Mouse (Mus musculus) ES-E14 (cell line): Measurements from ENCODE around the gene Uox. TPM values are rescaled to one million over a fixed set of nuclear protein-coding genes. Genes with fewer than 3 reads are reported as not detected.

Experiments used
- DNase-seq: peaks from one replicate; pipeline ENCODE4 v3.0.0-alpha.2; 2013; ENCODE audit warnings: low read depth, low spot score
- H3K27ac ChIP-seq: 2 replicates; pipeline ENCODE4 v1.5.1; 2012; ENCODE audit warnings: low read depth, mild to moderate bottlenecking, low read length, moderate library complexity, mixed read lengths; ENCODE audit not compliant: poor library complexity, insufficient read depth, severe bottlenecking
- H3K36me3 ChIP-seq: 2 replicates; pipeline ENCODE4 v1.6.1; 2012; ENCODE audit warnings: mild to moderate bottlenecking, low read length, moderate library complexity, mixed read lengths; ENCODE audit not compliant: control insufficient read depth, poor library complexity, insufficient read depth, severe bottlenecking
- H3K4me1 ChIP-seq, 2 experiments: fragments of 150-350 bp in 1 of 2; sonication (generic) in 1 of 2; 2 replicates each; pipeline ENCODE4 v1.6.1; 2012; ENCODE audit warnings: low read length in 2 of 2, mild to moderate bottlenecking in 1 of 2, mixed read lengths in 1 of 2; ENCODE audit not compliant: control insufficient read depth in 2 of 2, insufficient read depth in 2 of 2, poor library complexity in 1 of 2
- H3K4me3 ChIP-seq, 2 experiments: fragments of 150-350 bp in 1 of 2; sonication (generic) in 1 of 2; 2 replicates each; pipeline ENCODE4 v1.5.1; 2012; ENCODE audit warnings: low read length in 2 of 2, low read depth in 1 of 2, mild to moderate bottlenecking in 1 of 2, mixed read lengths in 1 of 2; ENCODE audit not compliant: insufficient read depth in 1 of 2, poor library complexity in 1 of 2, severe bottlenecking in 1 of 2
- H3K9ac ChIP-seq: 2 replicates; pipeline ENCODE4 v1.6.1; 2012; ENCODE audit warnings: low read depth, mild to moderate bottlenecking, low read length, mixed read lengths; ENCODE audit not compliant: poor library complexity, insufficient read depth, severe bottlenecking
- H3K9me3 ChIP-seq: fragments of 150-350 bp; sonication (generic); 2 replicates; pipeline ENCODE4 v1.6.1; 2012; ENCODE audit warnings: low read depth, mild to moderate bottlenecking, low read length; ENCODE audit not compliant: control insufficient read depth, insufficient read depth
- CHD2 ChIP-seq: IDR thresholded peaks from 2 replicates; pipeline ENCODE4 v1.6.1; 2014; ENCODE audit warnings: mild to moderate bottlenecking, low read depth, low read length, inconsistent platforms
- HCFC1 ChIP-seq: IDR thresholded peaks from 2 replicates; pipeline ENCODE4 v1.6.1; 2012; ENCODE audit warnings: low read length, inconsistent platforms, borderline replicate concordance; ENCODE audit not compliant: insufficient read depth
- MAFK ChIP-seq: IDR thresholded peaks from 2 replicates; pipeline ENCODE4 v1.6.1; 2014; ENCODE audit warnings: mild to moderate bottlenecking, low read depth, low read length, inconsistent platforms; ENCODE audit not compliant: insufficient read depth
- ZC3H11A ChIP-seq: IDR thresholded peaks from 2 replicates; pipeline ENCODE4 v1.6.1; 2012; ENCODE audit warnings: low read depth, mild to moderate bottlenecking, inconsistent platforms, low read length, borderline replicate concordance
- ZNF384 ChIP-seq: IDR thresholded peaks from 2 replicates; pipeline ENCODE4 v1.6.1; 2012; ENCODE audit warnings: low read depth, low read length, inconsistent platforms
- in situ Hi-C, 2 experiments: fragments of 600-800 bp; cut with MboI; formaldehyde crosslinking; loops; one replicate each; pipeline ENCODE4 v1.15.1; 2025; ENCODE audit warnings: low sequenced_read_pairs in 2 of 2, inconsistent platforms in 1 of 2; ENCODE audit not compliant: unreplicated experiment in 2 of 2
- total RNA-seq: library from RNA; depleted of rRNA; stranded (reverse); fragments of 300-350 nt; gene quantifications from 2 replicates; pipeline ENCODE4 v1.2.3, GENCODE M21; 2012

Gene Uox
- total RNA-seq, 1 experiment: not detected

DNA sequence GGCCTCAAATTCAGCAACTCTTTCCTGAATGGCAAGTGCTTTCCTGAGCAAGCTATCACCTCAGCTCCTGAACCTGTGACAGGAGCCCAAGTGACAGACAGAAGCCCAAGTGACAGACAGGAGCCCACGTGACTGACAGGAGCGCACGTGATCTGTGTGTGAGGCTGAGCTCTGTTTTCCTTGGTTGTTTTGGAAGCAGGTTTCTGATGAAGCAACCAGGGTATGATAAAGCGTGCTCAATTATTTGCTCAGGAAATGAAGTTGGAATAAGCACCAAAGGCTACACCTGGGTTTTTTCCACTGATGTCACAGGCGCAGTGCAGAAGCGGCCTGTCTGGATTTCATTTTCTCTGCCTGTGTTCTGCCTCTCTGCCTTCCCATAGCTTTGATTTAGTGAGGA lies 19.3 kb downstream of the Uox start:
- DNase-seq: no peak
- no peaks in the 10 kb centered on the region for H3K4me1 ChIP-seq
- H3K9me3 ChIP-seq: no peaks in the 10 kb centered on the region
- no peak overlapping the region for H3K4me3 ChIP-seq
- no peak overlapping the region for H3K27ac ChIP-seq
- in situ Hi-C loops: no loop called here
- no peak for TF ChIP-seq ZC3H11A
- TF ChIP-seq CHD2: no peak
- no peak for TF ChIP-seq MAFK
- TF ChIP-seq ZNF384: no peak
- TF ChIP-seq HCFC1: no peak
- H3K9ac ChIP-seq: no peak overlapping the region
- H3K36me3 ChIP-seq: no peaks in the 10 kb centered on the region

DNA sequence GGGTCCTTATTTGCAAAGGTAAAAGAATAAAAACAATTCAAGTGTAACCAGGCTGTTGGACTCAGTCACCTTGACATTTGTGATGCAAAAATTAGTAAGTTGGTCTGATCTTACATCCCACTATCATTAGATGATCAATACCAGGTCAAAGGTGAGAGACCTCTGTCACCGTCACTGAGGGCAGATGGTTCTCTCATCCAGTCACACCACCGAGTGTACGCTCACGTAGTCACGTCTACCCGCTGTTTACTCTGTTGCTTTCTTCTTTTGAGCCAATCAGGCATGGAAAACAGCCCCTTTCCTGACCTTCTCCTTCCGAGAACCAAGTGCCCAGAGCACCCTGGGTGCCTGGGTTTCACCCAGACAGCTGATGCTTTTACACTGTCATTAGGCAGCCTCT lies 20.9 kb downstream of the Uox start:
- H3K36me3 ChIP-seq: no peaks in the 10 kb centered on the region
- H3K4me3 ChIP-seq: no peak overlapping the region
- TF ChIP-seq MAFK (no peak), CHD2 (no peak), HCFC1 (no peak), ZNF384 (no peak), ZC3H11A (no peak)
- H3K4me1 ChIP-seq: no peaks in the 10 kb centered on the region
- H3K27ac ChIP-seq: no peak overlapping the region
- no peak for DNase-seq
- H3K9me3 ChIP-seq: no peaks in the 10 kb centered on the region
- in situ Hi-C loops: no loop called here
- H3K9ac ChIP-seq: no peak overlapping the region

DNA sequence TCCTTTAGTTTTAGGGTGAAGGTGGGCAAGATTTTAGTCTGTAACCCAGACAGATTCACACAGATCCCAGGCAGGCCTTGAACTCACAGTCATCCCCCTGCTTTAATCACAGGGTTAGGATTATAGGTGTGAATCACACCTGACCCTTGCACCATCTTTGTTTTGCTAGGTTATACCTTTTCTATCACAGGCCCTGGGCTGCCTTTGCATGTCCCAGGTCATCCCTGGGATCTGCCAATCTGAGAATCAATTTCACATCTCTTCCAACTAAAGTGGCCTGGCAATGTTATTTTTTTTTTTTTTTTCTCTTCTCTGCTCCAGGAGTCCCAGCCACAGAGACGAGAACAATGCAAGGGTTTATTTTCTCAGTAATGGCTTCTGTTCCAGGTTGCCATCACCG lies 21.4 kb downstream of the Uox start:
- in situ Hi-C loops: no loop called here
- H3K27ac ChIP-seq: no peak overlapping the region
- TF ChIP-seq ZC3H11A (no peak), HCFC1 (no peak), MAFK (no peak), ZNF384 (no peak), CHD2 (no peak)

DNA sequence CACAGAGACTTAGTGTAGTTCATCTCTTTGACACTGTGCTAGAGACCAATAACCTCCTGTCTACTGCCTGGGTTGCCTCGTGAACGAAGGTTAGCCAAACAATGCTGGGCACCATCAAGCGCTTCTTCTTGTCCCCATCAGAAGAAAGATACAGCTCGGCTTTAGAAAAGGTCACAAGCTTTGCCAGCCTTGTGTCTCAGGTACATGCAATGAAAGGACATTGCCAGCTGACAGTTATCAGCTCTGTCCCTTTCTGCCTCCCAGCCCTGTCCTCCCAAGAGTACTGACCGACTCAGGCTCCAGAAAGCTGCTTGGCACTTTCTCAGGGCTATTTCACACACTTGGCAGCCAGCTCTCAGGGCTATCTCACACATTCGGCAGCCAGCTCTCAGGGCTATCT lies 25.2 kb downstream of the Uox start:
- Histone ChIP-seq H3K27ac (no peak overlapping the region), H3K9me3 (no peaks in the 10 kb centered on the region), H3K9ac (no peak overlapping the region), H3K4me3 (no peak overlapping the region), H3K4me1 (no peaks in the 10 kb centered on the region), H3K36me3 (no peaks in the 10 kb centered on the region)
- TF ChIP-seq ZC3H11A: no peak
- no peak for TF ChIP-seq ZNF384
- TF ChIP-seq MAFK: no peak
- no peak for TF ChIP-seq HCFC1
- TF ChIP-seq CHD2: no peak
- in situ Hi-C loops: no loop called here
- DNase-seq: no peak

More for the DNA sequence above, 21.4 kb downstream of the Uox start:
- H3K9ac ChIP-seq: no peak overlapping the region
- H3K36me3 ChIP-seq: no peaks in the 10 kb centered on the region
- no peak overlapping the region for H3K4me3 ChIP-seq
- DNase-seq: no peak
- no peaks in the 10 kb centered on the region for H3K4me1 ChIP-seq
- no peaks in the 10 kb centered on the region for H3K9me3 ChIP-seq

DNA sequence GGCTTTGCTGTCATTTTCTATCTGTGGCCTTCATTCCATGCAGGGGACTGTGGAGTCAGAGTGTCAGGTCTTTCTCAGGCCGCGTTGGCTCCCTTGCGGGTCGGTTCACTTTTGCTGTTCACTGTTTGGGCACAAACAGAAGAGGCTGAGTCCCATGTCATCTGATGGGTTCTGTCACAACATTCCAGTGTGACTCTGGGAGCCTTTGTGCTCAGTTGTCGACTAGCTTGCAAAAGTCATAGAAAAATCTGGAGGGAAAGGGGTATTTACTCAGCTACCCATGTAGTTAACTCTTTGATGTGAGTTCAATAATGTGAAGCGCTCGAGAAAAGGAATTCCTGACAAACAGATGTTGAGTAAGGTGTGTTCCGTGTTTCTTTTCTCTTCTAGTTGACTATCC lies 26.2 kb downstream of the Uox start:
- TF ChIP-seq ZNF384 (no peak), HCFC1 (no peak), ZC3H11A (no peak), MAFK (no peak), CHD2 (no peak)
- in situ Hi-C loops: no loop called here
- Histone ChIP-seq H3K4me1 (no peaks in the 10 kb centered on the region), H3K9ac (no peak overlapping the region), H3K9me3 (no peaks in the 10 kb centered on the region), H3K4me3 (no peak overlapping the region), H3K36me3 (no peaks in the 10 kb centered on the region), H3K27ac (no peak overlapping the region)
- DNase-seq: no peak
